Mouse (Mus musculus) hematopoietic stem cell, adult 5-6 weeks (primary cell): Measurements from ENCODE around the gene Slc26a11. TPM values are rescaled to one million over a fixed set of nuclear protein-coding genes. Genes with fewer than 3 reads are reported as not detected.
A peak's percentile ranks its signal among the peaks of the same experiment; 100 is the strongest.
"Not testable (repeated sequence)": the region's sequence is repeated elsewhere in the genome, so short reads cannot be mapped to it uniquely, and the experiment has no call there.

Experiments
- ATAC-seq, 2 experiments: fragments of 125-278 bp in 1 of 2; replicated peaks in 1 of 2; 2 replicates each; pipeline ENCODE4 v1.8.0; 2016 to 2017; ENCODE audit warnings: inconsistent platforms in 2 of 2, mild to moderate bottlenecking in 2 of 2, moderate number of reproducible peaks in 2 of 2, low read depth in 1 of 2, moderate TSS enrichment in 1 of 2; ENCODE audit not compliant: low FRiP score in 2 of 2, poor library complexity in 2 of 2, severe bottlenecking in 2 of 2, insufficient read depth in 1 of 2, low TSS enrichment in 1 of 2
- total RNA-seq: library from RNA; stranded (forward); fragments of 172-1452, 232-1000 nt; gene quantifications from 2 replicates; pipeline ENCODE4 v1.2.3, GENCODE M21; 2017

Slc26a11 gene
- total RNA-seq, 1 experiment from 2014 or later: 7.9 TPM

- peak; percentile 40 to 47; a peak in 3 of 4 replicates for ATAC-seq
Observed at GRCm38 (mm10) chr11:119352113-119352512, 3.2 kb upstream of the Slc26a11 start.

GRCm38 (mm10) chr11:119353946-119354345 lies 1.4 kb upstream of the Slc26a11 start:
- no peak for ATAC-seq

GRCm38 (mm10) chr11:119354798-119355442 lies 437 bp upstream of the Slc26a11 start:
- peak; percentile 73 to 76 for ATAC-seq

DNA sequence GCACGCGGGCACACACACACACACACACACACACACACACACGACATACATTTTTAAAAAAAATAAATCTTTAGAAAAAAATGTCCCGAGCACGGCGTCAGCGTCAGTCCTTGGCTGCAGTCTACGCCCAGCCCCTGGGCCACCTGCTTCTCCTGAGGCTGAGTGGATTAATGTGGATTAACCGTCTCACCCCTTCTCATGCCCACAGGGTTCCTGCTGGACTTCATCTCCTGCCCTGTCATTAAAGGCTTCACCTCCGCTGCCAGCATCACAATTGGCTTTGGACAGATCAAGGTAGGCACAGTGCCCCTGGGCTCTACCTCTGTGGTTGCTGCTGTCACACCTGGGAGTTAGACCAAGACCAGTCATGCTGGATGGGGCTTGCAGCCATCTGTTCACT lies 3.7 kb downstream of the Slc26a11 start:
- ATAC-seq: no peak

DNA sequence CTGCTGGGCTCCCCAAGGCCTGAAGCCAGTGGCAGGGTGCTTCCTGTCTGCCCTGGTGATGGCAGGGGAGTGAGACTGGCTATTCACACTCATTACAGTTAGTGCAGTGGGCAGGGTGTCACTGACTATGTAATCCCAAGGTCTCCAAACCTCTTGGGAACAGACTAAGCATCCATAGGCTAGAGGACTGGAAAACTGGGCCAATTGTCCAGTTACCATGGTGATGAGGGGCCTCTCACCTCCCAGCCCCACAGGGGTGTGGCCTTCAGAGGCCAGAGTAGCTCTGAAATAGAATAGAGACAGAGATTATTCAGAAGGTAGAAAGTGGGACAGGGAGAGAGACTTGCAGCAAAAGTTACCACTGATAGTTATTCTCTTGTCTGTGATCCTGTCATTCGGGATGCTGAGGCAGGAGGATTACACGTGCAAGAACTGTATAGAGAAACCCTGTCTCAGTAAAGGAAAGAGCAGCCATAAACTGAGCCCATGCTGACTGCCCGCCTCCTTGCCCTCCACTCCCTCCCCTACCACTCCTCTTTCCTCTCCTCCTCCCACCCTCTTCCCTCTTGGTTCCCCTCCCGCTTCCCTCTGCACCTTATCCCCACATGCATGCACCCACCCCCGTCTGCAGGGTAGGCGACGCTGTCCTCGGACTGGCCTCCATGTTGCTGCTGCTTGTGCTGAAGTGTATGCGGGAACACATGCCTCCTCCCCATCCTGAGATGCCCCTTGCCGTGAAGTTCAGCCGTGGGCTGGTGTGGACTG lies 7.6 kb downstream of the Slc26a11 start:
- 0 out of 4 replicates have a peak, but pooled peaks of 1 of the 2 experiments have one; percentile 23 for ATAC-seq

DNA sequence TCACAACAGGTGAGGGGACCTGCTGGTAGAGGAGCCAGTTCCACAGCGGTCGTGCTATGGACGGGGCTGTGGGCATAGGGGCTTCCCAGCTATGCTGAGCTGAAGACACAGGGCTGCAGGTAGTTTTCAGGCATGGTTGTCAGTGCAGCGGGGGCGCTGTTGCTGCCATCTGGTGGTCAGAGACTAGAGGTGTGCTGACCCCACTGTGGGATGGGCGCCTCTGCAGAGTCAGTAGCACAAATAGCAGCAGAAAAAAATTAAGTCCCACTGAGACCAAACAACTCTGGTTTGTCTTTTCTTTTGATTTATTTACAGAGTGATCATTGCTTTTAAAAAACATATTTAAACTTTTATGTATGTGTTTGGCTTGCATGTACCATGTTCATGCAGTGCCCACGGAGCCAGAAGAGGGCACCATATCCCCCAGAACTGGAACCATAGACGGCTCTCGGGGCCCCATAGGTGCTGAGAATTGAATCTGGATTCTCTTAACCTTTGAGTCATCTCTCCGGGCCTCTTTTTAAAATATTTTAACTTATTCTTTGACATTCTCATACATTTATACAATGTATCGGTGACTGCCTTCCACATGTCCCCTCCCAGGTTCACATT lies 8.3 kb downstream of the Slc26a11 start:
- ATAC-seq: peak; percentile 97

GRCm38 (mm10) chr11:119375425-119375824 lies 20.1 kb downstream of the Slc26a11 start:
- ATAC-seq: peak in 1 of 2 experiments; percentile 27; a peak in 1 of 4 replicates

GRCm38 (mm10) chr11:119377326-119377725 lies 22.0 kb downstream of the Slc26a11 start:
- 0 out of 4 replicates have a peak, but pooled peaks of 1 of the 2 experiments have one; percentile 24 for ATAC-seq

DNA sequence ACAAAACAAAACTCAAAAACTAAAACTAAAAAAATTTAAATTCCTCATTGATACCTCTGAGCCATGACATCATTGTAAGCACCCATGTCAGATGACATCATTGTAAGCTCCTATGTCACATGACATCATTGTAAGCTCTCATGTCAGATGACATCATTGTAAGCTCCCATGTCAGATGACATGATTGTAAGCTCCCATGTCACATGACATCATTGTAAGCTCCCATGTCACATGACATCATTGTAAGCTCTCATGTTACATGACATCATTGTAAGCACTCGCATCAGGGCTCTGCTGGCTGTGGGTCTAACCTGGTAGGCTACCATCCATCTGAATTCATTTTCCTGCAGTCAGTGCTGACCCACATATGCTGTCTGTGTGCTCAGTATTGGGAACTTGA lies 23.2 kb downstream of the Slc26a11 start:
- ATAC-seq: no peak

GRCm38 (mm10) chr11:119381631-119382337 lies 26.4 kb downstream of the Slc26a11 start:
- ATAC-seq: no peak

- no peak for ATAC-seq
Observed at GRCm38 (mm10) chr11:119382338-119382850, 27.0 kb downstream of the Slc26a11 start.

DNA sequence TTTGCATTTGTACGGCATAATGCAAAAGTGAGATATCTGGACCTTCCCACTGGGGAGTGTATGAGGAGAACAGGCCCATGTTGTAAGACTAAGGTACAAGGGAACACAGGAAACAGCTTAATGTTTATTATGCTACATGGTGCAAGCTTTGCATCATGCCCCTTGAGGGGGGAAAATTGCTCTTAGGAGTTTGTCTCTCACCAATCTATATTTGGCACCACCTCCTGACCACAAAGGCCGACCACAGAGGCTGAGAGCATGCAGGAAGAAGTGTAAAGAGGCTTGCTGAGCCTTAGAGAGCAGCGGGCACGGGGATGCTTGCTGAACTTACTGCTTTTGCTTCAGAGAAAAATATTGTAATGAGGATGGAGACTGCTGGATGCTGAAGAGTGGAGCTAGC lies 29.5 kb downstream of the Slc26a11 start:
- peak; percentile 81 to 84 for ATAC-seq

DNA sequence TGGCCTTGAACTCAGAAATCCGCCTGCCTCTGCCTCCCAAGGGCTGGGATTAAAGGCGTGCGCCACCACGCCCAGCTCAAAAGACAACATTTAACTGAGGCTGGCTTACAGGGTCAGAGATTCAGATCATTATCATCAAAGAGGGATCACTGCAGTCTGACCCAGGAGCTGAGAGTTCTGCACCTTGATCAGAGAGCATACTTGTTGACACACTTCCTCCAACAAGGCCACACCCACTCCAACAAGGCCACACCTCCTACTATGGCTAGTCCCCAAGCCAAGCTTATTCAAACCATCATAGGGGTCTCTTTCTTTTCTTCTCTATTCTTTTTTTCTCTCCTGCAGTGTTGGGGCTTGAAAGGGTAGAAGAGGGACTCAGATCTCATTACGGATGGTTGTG lies 30.9 kb downstream of the Slc26a11 start:
- ATAC-seq: no peak

- ATAC-seq: not testable (repeated sequence)
Observed at GRCm38 (mm10) chr11:119387273-119387672, 31.9 kb downstream of the Slc26a11 start.

DNA sequence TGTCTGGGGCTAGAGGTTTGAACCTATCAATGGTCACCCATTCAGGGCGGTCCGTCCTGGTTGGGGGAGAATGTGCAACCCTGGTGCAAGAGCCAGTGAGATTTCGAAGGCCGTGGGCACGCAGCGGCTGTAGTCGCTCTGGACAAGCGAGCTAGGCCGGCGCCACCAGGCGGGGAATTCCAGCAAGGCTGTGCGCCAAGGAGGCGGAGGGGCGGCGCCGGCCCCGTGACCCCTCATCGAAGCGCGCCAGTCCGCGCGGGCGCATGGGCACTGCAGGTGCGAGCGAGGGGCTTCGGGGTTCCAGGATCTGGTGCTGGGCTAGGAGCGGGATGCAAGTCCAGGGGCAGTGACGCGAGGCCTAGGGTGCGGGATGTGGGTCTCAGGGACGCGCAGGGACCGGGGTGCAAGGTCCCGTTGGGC lies 34.5 kb downstream of the Slc26a11 start:
- 0 out of 4 replicates have a peak, but pooled peaks of 1 of the 2 experiments have one; percentile 8 for ATAC-seq

DNA sequence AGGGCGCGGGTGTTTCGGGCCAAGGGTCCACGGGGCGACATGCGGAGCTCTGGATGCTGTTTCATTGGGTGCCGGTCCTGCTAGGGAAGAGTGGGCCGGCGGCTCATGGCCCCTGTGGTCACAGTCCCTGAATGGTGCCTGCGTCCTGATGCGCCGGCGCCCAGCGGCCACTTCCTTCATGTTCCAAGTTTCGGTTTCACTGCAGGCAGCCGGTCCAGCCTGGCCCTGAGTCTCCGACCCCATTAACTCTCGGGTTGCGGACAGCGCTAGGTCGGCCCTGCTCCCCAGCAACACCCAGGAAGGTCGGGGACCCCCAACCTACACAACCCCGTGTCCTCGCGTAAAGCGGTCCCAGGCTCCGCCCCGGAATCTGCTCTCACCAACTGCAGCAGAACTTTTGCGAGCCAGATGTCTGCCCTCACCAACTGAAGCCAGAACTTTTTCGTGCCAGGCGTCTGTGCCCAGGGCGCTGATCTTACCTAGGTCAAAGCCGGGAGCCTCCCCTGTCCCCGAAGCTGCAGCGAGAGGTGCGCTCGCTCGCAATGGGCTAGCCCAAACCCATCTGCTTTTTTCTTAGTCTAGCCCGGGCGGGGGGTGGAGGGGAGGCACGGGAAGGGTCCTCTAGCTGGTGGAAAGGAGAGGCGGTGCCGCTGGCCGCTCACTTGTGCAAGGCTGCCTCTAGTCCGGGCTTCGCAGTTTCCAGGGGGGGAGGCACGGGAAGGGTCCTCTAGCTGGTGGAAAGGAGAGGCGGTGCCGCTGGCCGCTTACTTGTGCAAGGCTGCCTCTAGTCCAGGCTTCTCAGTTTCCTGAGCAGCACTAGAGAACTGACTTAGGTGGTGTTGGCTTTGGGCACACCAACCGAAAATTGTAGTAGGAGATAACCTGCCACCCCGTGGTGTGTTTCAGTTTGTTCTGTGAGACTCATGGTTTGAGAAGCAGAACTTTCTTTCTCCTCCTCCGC lies 35.2 kb downstream of the Slc26a11 start:
- ATAC-seq: peak; percentile 33 to 39; a peak in 3 of 4 replicates
